Mouse (Mus musculus): ENCODE measurements around the gene Gm4881. TPM values are rescaled to one million over a fixed set of nuclear protein-coding genes. Genes with fewer than 3 reads are reported as not detected.

The Gm4881 gene
- not detected in 2 replicates for polyA plus RNA-seq (2016; fragmentation: Nextera tagmentation; extraction: Ambion mirVana)

DNA sequence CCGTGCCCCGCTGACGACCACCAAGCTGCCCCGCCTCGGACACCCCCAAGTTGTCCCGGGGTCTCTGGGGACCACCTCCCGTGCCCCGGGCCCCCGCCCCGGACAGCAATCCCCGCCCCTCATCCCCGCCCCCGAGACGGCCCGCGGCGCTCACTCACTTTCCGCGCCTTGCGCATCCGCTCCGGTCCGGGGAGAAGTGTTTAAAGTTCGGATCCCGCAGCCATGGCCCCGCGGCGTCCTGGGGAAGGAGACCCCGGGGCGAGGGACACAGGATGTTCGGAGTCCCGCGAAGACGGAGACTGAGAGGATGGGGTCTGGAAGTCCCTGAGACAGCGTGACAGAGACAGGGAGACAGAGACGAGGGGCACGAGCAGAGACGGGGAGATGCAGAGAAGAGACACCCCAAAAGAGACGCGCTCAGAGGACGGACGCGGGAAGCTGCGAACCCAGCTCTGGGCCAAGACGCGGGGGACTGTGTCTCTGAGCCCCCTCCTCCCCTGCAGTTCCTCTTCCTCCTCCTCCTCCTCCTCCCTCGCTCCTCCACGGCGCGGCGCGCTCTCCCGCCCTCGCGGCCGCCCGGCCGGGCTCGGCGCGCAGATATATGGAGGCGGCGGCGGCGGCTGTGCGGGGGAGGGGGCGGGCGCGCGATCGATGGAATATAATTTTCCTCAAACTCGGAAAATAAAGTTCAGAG is at the start of gene Gm4881:
Gene Gm4881, minus strand, starts transcription at position 238 of the 694 bp plus-strand sequence.
- no peaks in the 10 kb centered on the region for H3K36me3 ChIP-seq
- ATAC-seq (ENCODE audit: insufficient number of reproducible peaks, insufficient read depth, low FRiP score, low TSS enrichment, low read depth), result no peak
- peak within 1 kb of the TSS; percentile 45 for H3K9ac ChIP-seq (replicated peaks)
- H3K4me1 ChIP-seq (replicated peaks), result peaks cover 9% of the 10 kb centered on the region
- H3K27me3 ChIP-seq, result peaks cover 100% of the 10 kb centered on the region
- no peak within 1 kb of the TSS for H3K27ac ChIP-seq
- no peaks in the 10 kb centered on the region for H3K9me3 ChIP-seq
- peak within 1 kb of the TSS; percentile 61 for H3K4me2 ChIP-seq
- WGBS, result under 1% methylated on average over 57 of the region's 72 CpGs
- peak within 1 kb of the TSS; percentile 38 for H3K4me3 ChIP-seq (replicated peaks)

DNA sequence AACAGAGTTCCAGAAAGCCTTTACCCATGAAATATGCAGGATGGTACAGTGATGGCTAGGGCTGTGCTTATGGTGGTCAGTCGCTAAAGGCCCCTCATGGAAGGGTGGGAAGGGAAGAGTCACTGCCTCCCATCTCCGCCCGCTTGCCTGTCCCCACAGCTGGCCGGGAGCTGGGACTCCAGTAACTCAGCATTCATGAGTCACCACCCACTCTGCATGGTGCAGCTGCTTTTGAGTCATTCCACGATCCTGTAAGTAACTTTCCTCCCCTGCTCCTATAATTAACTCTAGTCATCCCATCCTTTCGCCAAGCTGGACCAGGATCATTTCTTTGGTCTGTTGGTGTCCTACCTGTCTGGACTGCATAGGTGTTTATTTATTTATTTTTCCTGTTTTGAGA is 48.8 kb upstream of the Gm4881 start:
- H3K4me2 ChIP-seq, result no peak overlapping the region
- H3K9ac ChIP-seq (replicated peaks), result no peak overlapping the region
- no peaks in the 10 kb centered on the region for H3K36me3 ChIP-seq
- H3K27me3 ChIP-seq, result peaks cover 15% of the 10 kb centered on the region; the same call in 1 of the 2 replicates
- H3K9me3 ChIP-seq, result no peaks in the 10 kb centered on the region
- no peaks in the 10 kb centered on the region for H3K4me1 ChIP-seq (replicated peaks)
- no peak for ATAC-seq (ENCODE audit: insufficient number of reproducible peaks, insufficient read depth, low FRiP score, low TSS enrichment, low read depth)
- H3K4me3 ChIP-seq (replicated peaks), result no peak overlapping the region
- 76% methylated on average over 6 of the region's 6 CpGs for WGBS
- no peak overlapping the region for H3K27ac ChIP-seq

DNA sequence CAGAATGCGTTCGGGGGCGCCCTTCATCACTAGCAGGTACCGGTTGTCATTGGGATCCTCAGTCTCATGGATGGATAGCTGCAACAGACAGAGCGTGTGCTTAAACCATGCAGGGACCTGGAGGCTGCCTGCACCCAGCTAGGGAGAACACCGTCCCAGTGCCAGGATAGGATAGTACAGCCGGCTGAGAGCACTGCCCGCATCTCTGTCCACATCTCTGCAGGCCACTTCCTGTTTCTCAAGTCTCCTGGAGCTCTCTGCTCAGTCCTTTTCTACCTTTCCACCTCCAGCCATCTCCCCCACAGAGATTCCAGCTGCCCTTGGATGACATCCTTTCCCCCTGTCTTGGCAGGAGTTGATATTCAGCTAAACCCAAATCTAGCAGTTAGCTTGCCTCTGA is 46.2 kb upstream of the Gm4881 start:
- no peaks in the 10 kb centered on the region for H3K36me3 ChIP-seq
- H3K9me3 ChIP-seq, result no peaks in the 10 kb centered on the region
- no peak overlapping the region for H3K4me3 ChIP-seq (replicated peaks)
- H3K27me3 ChIP-seq, result peaks cover 15% of the 10 kb centered on the region; the same call in 1 of the 2 replicates
- 87% methylated on average over 8 of the region's 8 CpGs for WGBS
- no peaks in the 10 kb centered on the region for H3K4me1 ChIP-seq (replicated peaks)
- no peak overlapping the region for H3K4me2 ChIP-seq
- H3K9ac ChIP-seq (replicated peaks), result no peak overlapping the region
- ATAC-seq (ENCODE audit: insufficient number of reproducible peaks, insufficient read depth, low FRiP score, low TSS enrichment, low read depth), result no peak
- no peak overlapping the region for H3K27ac ChIP-seq

DNA sequence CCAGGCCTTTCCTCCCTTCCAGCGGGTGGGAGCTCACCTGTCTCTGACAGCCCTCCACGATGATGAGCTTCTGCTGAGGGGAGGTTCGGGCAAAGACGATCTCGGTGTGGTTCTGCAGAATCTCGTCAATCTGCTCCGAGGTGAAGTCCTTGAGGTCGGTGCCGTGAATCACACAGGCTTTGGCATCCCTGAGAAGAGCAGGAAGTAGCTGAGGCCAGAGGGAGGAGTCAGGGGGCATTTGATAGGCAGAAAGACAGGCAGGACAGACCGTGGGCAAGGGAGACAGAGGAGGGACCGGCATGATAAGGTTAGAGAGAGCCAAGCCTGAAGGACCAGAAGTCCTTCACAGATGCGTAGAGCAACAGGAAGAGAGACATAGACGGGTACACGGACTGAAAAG is 43.6 kb upstream of the Gm4881 start:
- ATAC-seq (ENCODE audit: insufficient number of reproducible peaks, insufficient read depth, low FRiP score, low TSS enrichment, low read depth), result no peak
- Histone ChIP-seq H3K27me3 (no peaks in the 10 kb centered on the region), H3K9ac (replicated peaks) (no peak overlapping the region), H3K36me3 (no peaks in the 10 kb centered on the region), H3K9me3 (peaks cover 7% of the 10 kb centered on the region; the same call in 1 of the 2 replicates), H3K4me1 (replicated peaks) (no peaks in the 10 kb centered on the region), H3K27ac (no peak overlapping the region), H3K4me2 (no peak overlapping the region), H3K4me3 (replicated peaks) (no peak overlapping the region)
- 84% methylated on average over 14 of the region's 14 CpGs for WGBS

DNA sequence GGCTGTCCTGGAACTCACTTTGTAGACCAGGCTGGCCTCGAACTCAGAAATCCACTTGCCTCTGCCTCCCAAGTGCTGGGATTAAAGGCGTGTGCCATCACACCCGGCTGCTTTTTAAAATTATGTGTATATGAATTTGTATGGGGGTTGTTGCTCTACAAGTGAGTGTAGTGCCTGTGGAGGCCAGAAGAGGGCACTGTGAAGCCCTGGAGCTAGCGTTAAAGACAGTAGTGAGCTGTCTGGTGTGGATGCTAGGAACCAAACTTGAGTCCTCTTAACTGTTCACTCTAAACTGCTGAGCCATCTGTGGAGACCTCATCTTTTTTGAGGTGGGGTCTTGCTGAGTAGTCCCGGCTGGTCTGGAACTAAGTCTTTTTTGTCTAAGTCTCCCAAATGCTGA is 41.5 kb upstream of the Gm4881 start:
- Histone ChIP-seq H3K4me2 (no peak overlapping the region), H3K27me3 (no peaks in the 10 kb centered on the region), H3K9ac (replicated peaks) (no peak overlapping the region), H3K36me3 (no peaks in the 10 kb centered on the region), H3K4me1 (replicated peaks) (no peaks in the 10 kb centered on the region), H3K9me3 (peaks cover 7% of the 10 kb centered on the region; the same call in 1 of the 2 replicates), H3K27ac (no peak overlapping the region), H3K4me3 (replicated peaks) (no peak overlapping the region)
- no peak for ATAC-seq (ENCODE audit: insufficient number of reproducible peaks, insufficient read depth, low FRiP score, low TSS enrichment, low read depth)
- WGBS, result 68% methylated on average over 5 of the region's 5 CpGs

DNA sequence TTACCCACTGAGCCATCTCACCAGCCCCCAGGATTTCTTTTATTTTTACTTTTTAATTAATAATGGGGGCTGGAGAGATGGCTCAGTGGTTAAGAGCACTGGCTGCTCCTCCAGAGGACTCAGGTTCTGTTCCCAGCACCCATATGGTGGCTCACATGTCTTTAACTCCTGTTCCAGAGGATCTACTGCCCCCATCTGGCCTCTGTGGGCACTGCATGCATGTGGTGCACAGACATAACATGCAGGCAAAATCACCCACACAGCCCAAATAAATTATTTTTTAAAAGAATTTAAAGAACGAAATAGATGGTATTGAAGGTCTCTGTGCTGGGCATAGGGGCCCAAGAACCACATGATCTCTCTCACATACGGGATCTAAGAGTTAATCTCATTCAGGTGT is 40.0 kb upstream of the Gm4881 start:
- 86% methylated on average over 2 of the region's 2 CpGs for WGBS
- no peaks in the 10 kb centered on the region for H3K4me1 ChIP-seq (replicated peaks)
- no peaks in the 10 kb centered on the region; the same call in 1 of the 2 replicates for H3K27me3 ChIP-seq
- no peak overlapping the region for H3K9ac ChIP-seq (replicated peaks)
- no peak overlapping the region for H3K27ac ChIP-seq
- H3K9me3 ChIP-seq, result peaks cover 10% of the 10 kb centered on the region; the same call in 1 of the 2 replicates
- ATAC-seq (ENCODE audit: insufficient number of reproducible peaks, insufficient read depth, low FRiP score, low TSS enrichment, low read depth), result no peak
- no peak overlapping the region for H3K4me2 ChIP-seq
- H3K36me3 ChIP-seq, result no peaks in the 10 kb centered on the region
- H3K4me3 ChIP-seq (replicated peaks), result no peak overlapping the region

DNA sequence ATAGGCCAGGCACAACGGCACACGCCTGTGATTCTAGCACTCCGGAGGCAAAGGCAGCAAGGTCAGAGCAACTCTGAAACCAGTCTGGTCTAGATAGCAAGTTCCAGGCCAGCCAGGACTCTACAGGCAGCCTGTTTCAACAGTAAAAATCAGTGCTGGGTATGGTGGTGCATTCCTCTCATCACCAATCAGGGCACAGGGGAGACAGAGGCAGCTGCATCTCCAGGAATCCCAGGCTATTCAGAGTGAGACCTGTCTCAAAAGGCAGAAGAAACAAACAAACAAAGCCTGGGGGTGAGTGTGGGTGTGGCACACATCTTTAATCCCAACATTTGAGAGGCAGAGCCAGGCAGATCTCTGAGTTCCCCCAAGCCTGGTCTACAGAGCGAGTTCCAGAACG is 39.1 kb upstream of the Gm4881 start:
- H3K27ac ChIP-seq, result no peak overlapping the region
- H3K4me1 ChIP-seq (replicated peaks), result no peaks in the 10 kb centered on the region
- no peak overlapping the region for H3K4me3 ChIP-seq (replicated peaks)
- H3K9me3 ChIP-seq, result peaks cover 10% of the 10 kb centered on the region; the same call in 1 of the 2 replicates
- ATAC-seq (ENCODE audit: insufficient number of reproducible peaks, insufficient read depth, low FRiP score, low TSS enrichment, low read depth), result no peak
- WGBS, result 87% methylated on average over 5 of the region's 5 CpGs
- H3K4me2 ChIP-seq, result no peak overlapping the region
- H3K27me3 ChIP-seq, result peaks cover 4% of the 10 kb centered on the region; the same call in 1 of the 2 replicates
- no peaks in the 10 kb centered on the region for H3K36me3 ChIP-seq
- H3K9ac ChIP-seq (replicated peaks), result no peak overlapping the region

DNA sequence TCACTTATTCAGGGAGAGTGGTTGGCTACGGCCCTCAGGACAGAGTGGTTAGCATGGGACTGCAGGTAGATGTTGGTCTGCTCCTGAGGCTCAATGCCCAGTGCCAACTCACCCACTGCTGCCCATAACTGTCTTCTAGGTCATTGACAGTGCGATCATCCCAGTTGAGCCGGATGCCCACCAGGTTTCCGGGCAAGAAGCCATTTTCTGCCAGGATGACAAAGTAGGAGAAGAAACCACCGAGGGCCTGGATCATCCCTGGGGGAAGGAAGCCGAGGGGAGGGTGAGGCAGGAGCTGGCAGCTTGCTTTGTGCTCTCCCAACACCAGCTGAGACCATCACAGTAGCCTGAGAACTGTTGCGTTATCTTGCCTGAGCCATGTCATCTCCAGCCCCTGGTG is 36.1 kb upstream of the Gm4881 start:
- no peaks in the 10 kb centered on the region for H3K4me1 ChIP-seq (replicated peaks)
- H3K4me3 ChIP-seq (replicated peaks), result no peak overlapping the region
- WGBS, result 84% methylated on average over 7 of the region's 7 CpGs
- H3K36me3 ChIP-seq, result no peaks in the 10 kb centered on the region
- peaks cover 7% of the 10 kb centered on the region; the same call in 1 of the 2 replicates for H3K27me3 ChIP-seq
- no peak for ATAC-seq (ENCODE audit: insufficient number of reproducible peaks, insufficient read depth, low FRiP score, low TSS enrichment, low read depth)
- no peak overlapping the region for H3K27ac ChIP-seq
- peaks cover 10% of the 10 kb centered on the region; the same call in 1 of the 2 replicates for H3K9me3 ChIP-seq
- H3K4me2 ChIP-seq, result no peak overlapping the region
- no peak overlapping the region for H3K9ac ChIP-seq (replicated peaks)

DNA sequence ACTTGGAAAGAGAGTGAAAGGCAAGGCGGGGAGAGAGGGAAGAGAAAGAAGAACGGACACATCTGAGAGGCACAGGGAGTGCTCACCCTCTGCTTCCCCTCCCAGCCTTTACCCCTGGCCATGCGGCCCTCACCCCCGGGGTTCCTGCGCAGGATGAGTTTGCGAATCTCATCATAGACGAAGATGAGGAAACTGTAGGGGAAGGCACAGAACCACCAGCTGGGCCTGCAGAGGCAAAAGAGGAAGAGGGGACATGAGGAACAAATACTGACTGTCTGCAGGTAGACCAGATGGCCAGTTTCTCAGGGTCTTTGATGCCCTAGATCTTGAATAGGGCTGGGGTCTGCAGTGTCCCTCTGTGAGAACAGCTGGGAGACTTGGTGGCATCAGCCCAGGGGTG is 34.5 kb upstream of the Gm4881 start:
- WGBS, result 86% methylated on average over 7 of the region's 7 CpGs
- no peak overlapping the region for H3K4me3 ChIP-seq (replicated peaks)
- no peak for ATAC-seq (ENCODE audit: insufficient number of reproducible peaks, insufficient read depth, low FRiP score, low TSS enrichment, low read depth)

DNA sequence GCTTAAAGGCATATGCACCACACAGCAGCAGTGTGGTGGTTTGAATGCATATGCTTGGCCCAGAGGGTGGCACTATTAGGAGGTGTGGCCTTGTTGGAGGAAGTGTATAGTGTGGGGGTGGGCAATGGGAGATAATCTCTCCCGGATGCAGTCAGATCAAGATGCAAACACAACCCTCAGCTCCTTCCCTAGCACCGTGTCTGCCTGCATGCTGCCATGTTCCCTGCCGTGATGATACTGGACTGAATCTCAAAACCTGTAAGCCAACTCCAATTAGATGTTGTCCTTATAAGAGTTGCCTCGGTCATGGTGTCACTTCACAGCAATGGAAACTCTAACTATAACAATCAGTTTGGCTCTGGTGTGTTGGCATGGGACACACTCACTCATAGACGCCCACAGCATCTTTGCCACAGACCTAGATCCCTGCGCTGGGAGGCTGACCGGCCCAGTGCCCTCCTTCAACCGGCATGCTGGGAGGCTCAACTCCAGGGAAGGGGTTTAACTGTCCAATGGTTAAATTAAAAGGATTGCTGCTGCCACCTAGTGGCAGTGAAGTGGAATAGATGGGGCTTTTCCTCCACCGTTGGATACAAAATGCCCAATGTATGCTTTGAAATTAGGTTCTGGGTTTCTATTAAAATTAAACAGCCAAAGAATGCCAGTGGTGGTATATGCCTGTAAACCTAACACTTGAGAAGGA is 30.8 kb upstream of the Gm4881 start:
- WGBS, result 36% methylated on average over 9 of the region's 9 CpGs
- no peak for ATAC-seq (ENCODE audit: insufficient number of reproducible peaks, insufficient read depth, low FRiP score, low TSS enrichment, low read depth)
- H3K27me3 ChIP-seq, result peaks cover 7% of the 10 kb centered on the region; the same call in 1 of the 2 replicates

More for the DNA sequence above, 34.5 kb upstream of the Gm4881 start:
- Histone ChIP-seq H3K9ac (replicated peaks) (no peak overlapping the region), H3K27me3 (peaks cover 7% of the 10 kb centered on the region; the same call in 1 of the 2 replicates), H3K4me2 (no peak overlapping the region), H3K27ac (no peak overlapping the region), H3K4me1 (replicated peaks) (no peaks in the 10 kb centered on the region), H3K36me3 (no peaks in the 10 kb centered on the region), H3K9me3 (0 out of 2 replicates have a peak, but pooled peaks cover 3% of the 10 kb centered on the region)

DNA sequence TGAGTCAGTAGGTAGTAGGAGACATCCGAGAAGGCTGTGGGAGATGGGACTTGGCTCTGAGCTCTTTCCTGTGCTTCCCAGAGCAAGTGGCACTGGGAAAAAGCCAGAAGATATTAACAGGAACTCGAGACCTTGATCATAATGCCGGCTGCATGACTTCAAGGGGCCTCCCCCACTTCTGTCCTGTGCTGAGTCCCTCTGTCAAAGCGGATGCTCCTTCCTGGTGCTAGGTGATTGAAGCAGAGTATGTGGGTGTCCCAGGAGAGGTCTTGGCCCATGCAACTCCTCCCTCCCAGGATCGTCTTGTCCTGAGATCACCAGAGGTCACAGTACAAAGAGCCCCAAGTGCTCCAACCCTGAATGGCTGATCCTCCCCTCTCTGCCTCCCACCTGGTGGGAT is 29.6 kb upstream of the Gm4881 start:
- H3K9me3 ChIP-seq, result no peaks in the 10 kb centered on the region
- H3K36me3 ChIP-seq, result 0 out of 2 replicates have a peak, but pooled peaks cover 5% of the 10 kb centered on the region
- H3K27me3 ChIP-seq, result 0 out of 2 replicates have a peak, but pooled peaks cover 7% of the 10 kb centered on the region
- 70% methylated on average over 5 of the region's 5 CpGs for WGBS
- H3K9ac ChIP-seq (replicated peaks), result no peak overlapping the region
- no peak for ATAC-seq (ENCODE audit: insufficient number of reproducible peaks, insufficient read depth, low FRiP score, low TSS enrichment, low read depth)
- H3K4me1 ChIP-seq (replicated peaks), result peaks cover 10% of the 10 kb centered on the region
- H3K4me2 ChIP-seq, result no peak overlapping the region
- no peak overlapping the region for H3K27ac ChIP-seq
- H3K4me3 ChIP-seq (replicated peaks), result no peak overlapping the region

More for the DNA sequence above, 30.8 kb upstream of the Gm4881 start:
- Histone ChIP-seq H3K27ac (no peak overlapping the region), H3K9me3 (0 out of 2 replicates have a peak, but pooled peaks cover 3% of the 10 kb centered on the region), H3K9ac (replicated peaks) (no peak overlapping the region), H3K36me3 (no peaks in the 10 kb centered on the region), H3K4me1 (replicated peaks) (peaks cover 10% of the 10 kb centered on the region), H3K4me2 (no peak overlapping the region), H3K4me3 (replicated peaks) (no peak overlapping the region)
